Mouse (Mus musculus) kidney, adult 10 weeks (tissue): ENCODE data around the gene Plcz1. TPM values are rescaled to one million over a fixed set of nuclear protein-coding genes. Genes with fewer than 3 reads are reported as not detected.

Experiments used
- polyA plus RNA-seq: library from polyadenylated mRNA; stranded (reverse); fragments of 350-450 nt; fragmentation: Illumina TruSeq; extraction: RNeasy Lipid Tissue Mini Kit (QIAGEN cat#74804); gene quantifications from one replicate; pipeline ENCODE4 v1.2.3, GENCODE M21; 2014; ENCODE audit warnings: low read depth, low replicate concordance

Plcz1 gene
- not detected for polyA plus RNA-seq

DNA sequence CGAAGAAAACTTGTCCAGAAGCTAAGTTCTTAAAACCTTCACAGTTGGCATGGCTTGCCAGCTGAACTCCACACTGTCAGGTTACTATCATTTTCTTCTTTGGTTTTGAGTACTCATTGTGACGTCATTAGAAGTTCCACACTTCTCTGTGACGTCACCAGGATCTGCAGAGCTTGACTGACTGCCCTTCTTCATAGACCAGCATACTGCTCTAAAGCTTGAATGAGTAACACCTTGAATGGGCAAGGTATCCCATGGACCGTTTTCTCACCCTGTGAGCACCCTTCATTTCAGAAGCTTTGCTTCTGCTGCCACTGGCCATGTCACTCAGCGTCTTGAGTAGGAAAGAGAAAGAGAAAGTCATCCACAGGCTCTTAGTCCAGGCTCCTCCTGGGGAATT is at the start of gene Plcz1:
Gene Plcz1 (minus strand): TSS at position 101 of the 400 bp plus-strand sequence.

GRCm38 (mm10) chr6:140040952-140041351 is 305 bp downstream of the Plcz1 start, which contains the start of gene Capza3:
Gene Capza3 (plus strand): TSS chr6:140041252.

Other genes starting within 250 kb of the Plcz1 start
- not detected for gene Capza3, start 205 bp downstream of the Plcz1 start, polyA plus RNA-seq